Mouse (Mus musculus): ENCODE measurements around the gene Gprc5c. TPM values are rescaled to one million over a fixed set of nuclear protein-coding genes. Genes with fewer than 3 reads are reported as not detected.

Gprc5c gene
- polyA plus RNA-seq, 1 experiment from 2014 or later, result 21.8 TPM

- Histone ChIP-seq H3K9ac (ENCODE audit: low read length) (no peak overlapping the region), H3K27me3 (replicated peaks; ENCODE audit: control insufficient read depth, insufficient read depth, low read length) (no peaks in the 10 kb centered on the region), H3K27ac (ENCODE audit: low read depth) (no peak overlapping the region), H3K36me3 (ENCODE audit: control insufficient read depth, insufficient read depth, low read length) (0 out of 2 replicates have a peak, but pooled peaks cover 3% of the 10 kb centered on the region), H3K4me2 (ENCODE audit: low read length) (no peak overlapping the region), H3K4me3 (ENCODE audit: low read depth, low read length) (no peak overlapping the region), H3K4me1 (replicated peaks; ENCODE audit: control insufficient read depth, insufficient read depth, low read length) (no peaks in the 10 kb centered on the region), H3K9me3 (ENCODE audit: control insufficient read depth, low read length) (no peaks in the 10 kb centered on the region)
- DNase-seq (ENCODE audit: low spot score), result no peak
- no peak for ATAC-seq (replicated peaks; ENCODE audit: low FRiP score, low TSS enrichment, low read depth)
- 93% methylated on average over 2 of the region's 2 CpGs for WGBS
These were observed 7.7 kb downstream of the Gprc5c start for GRCm38 (mm10) chr11:114858641-114859040.

DNA sequence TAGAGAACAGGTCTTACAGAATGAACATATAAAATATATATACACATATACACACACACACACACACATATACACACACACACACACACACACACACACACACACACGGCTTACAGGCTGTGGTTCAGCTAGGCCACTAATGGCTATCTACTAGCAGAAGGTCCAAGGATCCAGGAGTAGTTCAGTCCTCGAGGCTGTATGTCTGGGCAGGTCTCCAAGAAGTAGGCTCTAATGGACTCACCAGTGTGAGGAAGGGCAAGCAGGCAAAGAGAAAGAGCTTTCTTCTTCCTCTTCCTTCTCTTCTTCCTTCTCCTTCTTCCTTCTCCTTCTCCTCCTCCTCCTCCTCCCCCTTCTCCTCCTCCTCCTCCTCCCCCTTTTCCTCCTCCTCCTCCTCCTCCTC lies 10.1 kb downstream of the Gprc5c start:
- H3K9ac ChIP-seq (ENCODE audit: low read length), result no peak overlapping the region
- H3K36me3 ChIP-seq (ENCODE audit: control insufficient read depth, insufficient read depth, low read length), result peaks cover 10% of the 10 kb centered on the region; the same call in 1 of the 2 replicates
- no peaks in the 10 kb centered on the region for H3K27me3 ChIP-seq (replicated peaks; ENCODE audit: control insufficient read depth, insufficient read depth, low read length)
- DNase-seq (ENCODE audit: low spot score) (no peak), ATAC-seq (replicated peaks; ENCODE audit: low FRiP score, low TSS enrichment, low read depth) (no peak)
- no peak overlapping the region for H3K4me2 ChIP-seq (ENCODE audit: low read length)
- H3K4me3 ChIP-seq (ENCODE audit: low read depth, low read length), result no peak overlapping the region
- 86% methylated on average over 2 of the region's 2 CpGs for WGBS
- no peaks in the 10 kb centered on the region for H3K9me3 ChIP-seq (ENCODE audit: control insufficient read depth, low read length)
- H3K4me1 ChIP-seq (replicated peaks; ENCODE audit: control insufficient read depth, insufficient read depth, low read length), result peaks cover 4% of the 10 kb centered on the region
- no peak overlapping the region for H3K27ac ChIP-seq (ENCODE audit: low read depth)

DNA sequence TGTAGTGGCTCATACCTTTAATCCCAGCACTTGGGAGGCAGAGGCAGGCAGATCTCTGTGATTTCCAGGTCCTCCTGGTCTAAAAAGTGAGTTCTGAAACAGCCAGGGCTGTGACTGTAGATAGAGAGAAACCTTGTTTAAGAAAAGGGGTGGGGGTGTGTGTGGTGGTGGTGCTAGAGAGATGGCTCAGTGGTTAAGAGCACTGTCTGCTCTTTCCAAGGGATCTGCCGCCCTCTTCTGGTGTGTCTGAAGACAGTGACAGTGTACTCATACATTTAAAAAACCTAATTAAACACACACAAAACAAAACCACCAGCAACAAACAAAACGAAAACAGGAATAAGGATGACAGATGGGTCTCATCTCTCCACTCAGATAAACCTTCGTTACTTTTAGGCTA lies 11.7 kb downstream of the Gprc5c start:
- 87% methylated on average over 3 of the region's 3 CpGs for WGBS
- no peaks in the 10 kb centered on the region for H3K9me3 ChIP-seq (ENCODE audit: control insufficient read depth, low read length)
- no peak overlapping the region for H3K27ac ChIP-seq (ENCODE audit: low read depth)
- no peak for ATAC-seq (replicated peaks; ENCODE audit: low FRiP score, low TSS enrichment, low read depth)
- no peak for DNase-seq (ENCODE audit: low spot score)
- H3K27me3 ChIP-seq (replicated peaks; ENCODE audit: control insufficient read depth, insufficient read depth, low read length), result no peaks in the 10 kb centered on the region
- H3K4me3 ChIP-seq (ENCODE audit: low read depth, low read length), result no peak overlapping the region
- peaks cover 17% of the 10 kb centered on the region for H3K4me1 ChIP-seq (replicated peaks; ENCODE audit: control insufficient read depth, insufficient read depth, low read length)
- H3K36me3 ChIP-seq (ENCODE audit: control insufficient read depth, insufficient read depth, low read length), result peaks cover 10% of the 10 kb centered on the region; the same call in 1 of the 2 replicates
- no peak overlapping the region for H3K9ac ChIP-seq (ENCODE audit: low read length)
- H3K4me2 ChIP-seq (ENCODE audit: low read length), result no peak overlapping the region

GRCm38 (mm10) chr11:114863918-114864420 lies 13.0 kb downstream of the Gprc5c start:
- H3K27ac ChIP-seq (ENCODE audit: low read depth), result no peak overlapping the region
- H3K9me3 ChIP-seq (ENCODE audit: control insufficient read depth, low read length), result no peaks in the 10 kb centered on the region
- peaks cover 16% of the 10 kb centered on the region for H3K36me3 ChIP-seq (ENCODE audit: control insufficient read depth, insufficient read depth, low read length)
- no peak overlapping the region for H3K4me3 ChIP-seq (ENCODE audit: low read depth, low read length)
- H3K9ac ChIP-seq (ENCODE audit: low read length), result no peak overlapping the region
- ATAC-seq (replicated peaks; ENCODE audit: low FRiP score, low TSS enrichment, low read depth) (no peak), DNase-seq (ENCODE audit: low spot score) (no peak)
- peaks cover 23% of the 10 kb centered on the region for H3K4me1 ChIP-seq (replicated peaks; ENCODE audit: control insufficient read depth, insufficient read depth, low read length)
- WGBS, result 93% methylated on average over 21 of the region's 21 CpGs
- H3K4me2 ChIP-seq (ENCODE audit: low read length), result no peak overlapping the region
- H3K27me3 ChIP-seq (replicated peaks; ENCODE audit: control insufficient read depth, insufficient read depth, low read length), result no peaks in the 10 kb centered on the region

DNA sequence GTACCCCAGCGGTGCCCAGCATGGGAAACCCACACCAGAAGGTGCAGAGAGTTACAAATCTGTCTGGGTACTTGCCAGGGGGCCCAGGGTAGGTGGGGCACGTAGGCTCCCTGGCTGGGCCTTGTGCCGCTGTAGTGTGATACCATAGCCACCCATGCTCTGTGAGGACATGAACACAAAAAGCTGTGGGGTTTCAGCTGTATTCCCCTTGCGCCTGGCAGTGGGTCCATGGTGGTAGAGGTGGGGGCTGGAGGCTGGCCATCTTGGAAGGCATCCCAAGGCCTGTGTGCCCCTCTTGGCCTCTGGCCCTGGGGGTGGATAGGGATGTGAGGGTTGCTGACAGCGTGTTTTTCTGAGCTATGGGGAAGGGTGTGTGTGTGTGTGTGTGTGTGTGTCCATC lies 15.0 kb downstream of the Gprc5c start:
- WGBS, result 74% methylated on average over 5 of the region's 5 CpGs
- no peak for ATAC-seq (replicated peaks; ENCODE audit: low FRiP score, low TSS enrichment, low read depth)
- H3K27ac ChIP-seq (ENCODE audit: low read depth), result no peak overlapping the region
- no peak for DNase-seq (ENCODE audit: low spot score)
- H3K4me3 ChIP-seq (ENCODE audit: low read depth, low read length), result no peak overlapping the region
- no peaks in the 10 kb centered on the region for H3K27me3 ChIP-seq (replicated peaks; ENCODE audit: control insufficient read depth, insufficient read depth, low read length)
- peaks cover 28% of the 10 kb centered on the region for H3K36me3 ChIP-seq (ENCODE audit: control insufficient read depth, insufficient read depth, low read length)
- H3K9ac ChIP-seq (ENCODE audit: low read length), result no peak overlapping the region
- no peaks in the 10 kb centered on the region for H3K9me3 ChIP-seq (ENCODE audit: control insufficient read depth, low read length)
- H3K4me2 ChIP-seq (ENCODE audit: low read length), result no peak overlapping the region
- H3K4me1 ChIP-seq (replicated peaks; ENCODE audit: control insufficient read depth, insufficient read depth, low read length), result peaks cover 23% of the 10 kb centered on the region

- 0 out of 2 replicates have a peak, but pooled peaks have one; percentile 28 for ATAC-seq (replicated peaks; ENCODE audit: low FRiP score, low TSS enrichment, low read depth)
- no peak for DNase-seq (ENCODE audit: low spot score)
- Histone ChIP-seq H3K36me3 (ENCODE audit: control insufficient read depth, insufficient read depth, low read length) (peaks cover 36% of the 10 kb centered on the region), H3K4me1 (replicated peaks; ENCODE audit: control insufficient read depth, insufficient read depth, low read length) (peaks cover 23% of the 10 kb centered on the region), H3K4me3 (ENCODE audit: low read depth, low read length) (no peak overlapping the region), H3K9me3 (ENCODE audit: control insufficient read depth, low read length) (no peaks in the 10 kb centered on the region), H3K27ac (ENCODE audit: low read depth) (peak overlapping the region; percentile 48; the same call in 1 of the 2 replicates), H3K9ac (ENCODE audit: low read length) (no peak overlapping the region), H3K4me2 (ENCODE audit: low read length) (0 out of 2 replicates have a peak overlapping the region, but pooled peaks have one; percentile 0), H3K27me3 (replicated peaks; ENCODE audit: control insufficient read depth, insufficient read depth, low read length) (no peaks in the 10 kb centered on the region)
- 39% methylated on average over 10 of the region's 10 CpGs for WGBS
These were observed 15.8 kb downstream of the Gprc5c start for GRCm38 (mm10) chr11:114866486-114867360.

- WGBS, result 49% methylated on average over 11 of the region's 11 CpGs
- no peak overlapping the region for H3K9ac ChIP-seq (ENCODE audit: low read length)
- DNase-seq (ENCODE audit: low spot score) (no peak), ATAC-seq (replicated peaks; ENCODE audit: low FRiP score, low TSS enrichment, low read depth) (peak; percentile 67; the same call in 1 of the 2 replicates)
- H3K36me3 ChIP-seq (ENCODE audit: control insufficient read depth, insufficient read depth, low read length), result peaks cover 37% of the 10 kb centered on the region
- H3K4me2 ChIP-seq (ENCODE audit: low read length), result 0 out of 2 replicates have a peak overlapping the region, but pooled peaks have one; percentile 0
- no peaks in the 10 kb centered on the region for H3K27me3 ChIP-seq (replicated peaks; ENCODE audit: control insufficient read depth, insufficient read depth, low read length)
- H3K27ac ChIP-seq (ENCODE audit: low read depth), result peak overlapping the region; percentile 48; the same call in 1 of the 2 replicates
- peaks cover 26% of the 10 kb centered on the region for H3K4me1 ChIP-seq (replicated peaks; ENCODE audit: control insufficient read depth, insufficient read depth, low read length)
- H3K9me3 ChIP-seq (ENCODE audit: control insufficient read depth, low read length), result no peaks in the 10 kb centered on the region
- H3K4me3 ChIP-seq (ENCODE audit: low read depth, low read length), result no peak overlapping the region
These were observed 16.6 kb downstream of the Gprc5c start for GRCm38 (mm10) chr11:114867361-114868235.

GRCm38 (mm10) chr11:114868280-114868679 lies 17.3 kb downstream of the Gprc5c start:
- no peak overlapping the region for H3K4me2 ChIP-seq (ENCODE audit: low read length)
- H3K4me1 ChIP-seq (replicated peaks; ENCODE audit: control insufficient read depth, insufficient read depth, low read length), result peaks cover 32% of the 10 kb centered on the region
- H3K27ac ChIP-seq (ENCODE audit: low read depth), result no peak overlapping the region
- no peak overlapping the region for H3K9ac ChIP-seq (ENCODE audit: low read length)
- no peak overlapping the region for H3K4me3 ChIP-seq (ENCODE audit: low read depth, low read length)
- no peak for DNase-seq (ENCODE audit: low spot score)
- H3K27me3 ChIP-seq (replicated peaks; ENCODE audit: control insufficient read depth, insufficient read depth, low read length), result no peaks in the 10 kb centered on the region
- peaks cover 34% of the 10 kb centered on the region for H3K36me3 ChIP-seq (ENCODE audit: control insufficient read depth, insufficient read depth, low read length)
- WGBS, result 88% methylated on average over 12 of the region's 12 CpGs
- H3K9me3 ChIP-seq (ENCODE audit: control insufficient read depth, low read length), result no peaks in the 10 kb centered on the region
- no peak for ATAC-seq (replicated peaks; ENCODE audit: low FRiP score, low TSS enrichment, low read depth)

All from intestine, embryonic 14.5 days (tissue).